Mouse (Mus musculus) liver, embryonic 16.5 days (tissue): ENCODE results near the gene Spic. TPM values are rescaled to one million over a fixed set of nuclear protein-coding genes. Genes with fewer than 3 reads are reported as not detected.

Source experiments
- ATAC-seq: fragments of 200-750 bp; cut with Nextera tagmentation; 2 replicates; pipeline ENCODE4 v1.8.0; 2017; ENCODE audit warnings: low read depth, mild to moderate bottlenecking, moderate number of reproducible peaks, moderate library complexity
- H3K27ac ChIP-seq: fragments of 300-500 bp; sonication (generic); 2 replicates; pipeline ENCODE4 v1.5.1; 2014; ENCODE audit warnings: mild to moderate bottlenecking, low read length
- H3K27me3 ChIP-seq: fragments of 300-500 bp; sonication (generic); 2 replicates; pipeline ENCODE4 v1.6.1; 2014; ENCODE audit warnings: low read depth, low read length, mixed read lengths; ENCODE audit not compliant: control insufficient read depth, insufficient read depth
- H3K36me3 ChIP-seq: fragments of 300-500 bp; sonication (generic); 2 replicates; pipeline ENCODE4 v1.6.1; 2014; ENCODE audit warnings: mild to moderate bottlenecking; ENCODE audit not compliant: control insufficient read depth, insufficient read depth
- H3K4me1 ChIP-seq: fragments of 300-500 bp; sonication (generic); 2 replicates; pipeline ENCODE4 v1.6.1; 2014; ENCODE audit warnings: low read depth, low read length, mixed read lengths; ENCODE audit not compliant: control insufficient read depth
- H3K4me2 ChIP-seq: fragments of 300-500 bp; sonication (generic); 2 replicates; pipeline ENCODE4 v1.6.1; 2014; ENCODE audit warnings: low read depth, low read length, mixed read lengths
- H3K4me3 ChIP-seq: fragments of 300-500 bp; sonication (generic); 2 replicates; pipeline ENCODE4 v1.5.1; 2014; ENCODE audit warnings: low read depth, mild to moderate bottlenecking, low read length
- H3K9ac ChIP-seq: fragments of 300-500 bp; sonication (generic); 2 replicates; pipeline ENCODE4 v1.6.1; 2014; ENCODE audit warnings: low read depth, low read length
- H3K9me3 ChIP-seq: fragments of 300-500 bp; sonication (generic); replicated peaks from 2 replicates; pipeline ENCODE4 v1.6.1; 2016; ENCODE audit warnings: low read length; ENCODE audit not compliant: control insufficient read depth
- WGBS: fragments of 180-500 bp; shearing (Covaris S2); extraction: QIAGEN DNeasy Blood & Tissue Kit; methylation state at CpG from one replicate; pipeline ENCODE4 v1.1.7; 2014; ENCODE audit not compliant: insufficient replicate concordance; 5-methylcytosine and 5-hydroxymethylcytosine counted together
- polyA plus RNA-seq: library from polyadenylated mRNA; unstranded; fragments of >200 nt; fragmentation: Nextera tagmentation; extraction: Ambion mirVana; gene quantifications from 2 replicates; pipeline ENCODE4 v1.2.1, GENCODE M21; 2015

The Spic gene
- polyA plus RNA-seq, 1 experiment from 2014 or later = 11.8 TPM

DNA sequence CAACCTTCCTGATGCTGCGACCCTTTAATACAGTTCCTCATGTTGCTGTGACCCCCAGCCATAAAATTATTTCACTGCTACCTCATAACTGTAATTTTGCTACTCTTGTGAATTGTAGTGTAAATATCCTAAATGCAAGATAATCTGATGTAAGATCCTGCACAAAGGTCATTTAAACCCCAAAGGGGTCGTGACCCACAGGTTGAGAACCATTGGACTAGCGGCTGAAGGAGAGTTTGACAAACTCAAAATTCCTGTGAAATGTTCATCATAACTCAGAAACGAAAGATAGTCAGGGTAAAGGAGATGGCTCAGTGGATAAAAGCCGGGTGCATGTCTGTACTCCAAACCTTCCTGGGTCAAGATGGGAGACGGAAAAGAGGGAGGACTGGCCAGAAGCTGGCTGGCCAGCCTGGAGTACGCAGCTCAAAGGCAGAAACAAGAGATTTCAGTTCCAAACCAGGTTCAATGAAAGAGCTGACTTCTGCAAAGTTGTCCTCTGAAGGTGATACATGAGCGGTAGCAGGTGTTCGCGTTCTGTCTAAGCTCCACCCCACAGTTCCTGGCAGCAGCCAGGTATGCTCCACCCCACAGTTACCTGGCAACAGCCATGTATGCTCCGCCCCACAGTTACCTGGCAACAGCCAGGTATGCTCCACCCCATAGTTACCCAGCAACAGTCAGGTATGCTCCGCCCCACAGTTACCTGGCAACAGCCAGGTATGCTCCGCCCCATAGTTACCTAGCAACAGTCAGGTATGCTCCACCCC lies 32.4 kb upstream of the Spic start:
- Histone ChIP-seq H3K36me3 (no peaks in the 10 kb centered on the region), H3K27ac (no peak overlapping the region), H3K4me3 (no peak overlapping the region), H3K4me1 (no peaks in the 10 kb centered on the region), H3K4me2 (no peak overlapping the region), H3K9me3 (no peaks in the 10 kb centered on the region), H3K27me3 (no peaks in the 10 kb centered on the region), H3K9ac (no peak overlapping the region)
- 49% methylated on average over 13 of the region's 13 CpGs for WGBS
- ATAC-seq = no peak

DNA sequence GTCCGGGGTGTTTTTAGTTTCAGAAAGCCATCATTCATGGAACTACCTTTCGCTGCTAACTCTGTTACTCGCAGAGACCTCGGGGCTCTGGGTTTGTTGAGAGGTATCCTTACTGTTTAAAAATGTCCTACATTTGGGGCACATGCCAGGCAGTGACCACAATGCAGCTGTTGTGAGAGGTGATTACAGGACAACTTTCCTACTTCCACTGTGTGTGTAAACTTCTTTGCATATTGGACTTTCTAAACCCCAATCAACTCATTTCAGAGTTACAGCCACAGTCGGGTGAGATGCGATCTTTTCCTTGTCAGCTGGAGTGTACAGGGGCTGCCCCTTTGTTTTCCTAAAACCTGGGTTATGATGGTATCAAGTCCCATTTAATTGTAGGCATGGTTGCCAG lies 30.8 kb upstream of the Spic start:
- Histone ChIP-seq H3K27me3 (no peaks in the 10 kb centered on the region), H3K9ac (no peak overlapping the region), H3K4me2 (no peak overlapping the region), H3K27ac (no peak overlapping the region), H3K4me3 (no peak overlapping the region), H3K9me3 (no peaks in the 10 kb centered on the region), H3K36me3 (no peaks in the 10 kb centered on the region), H3K4me1 (no peaks in the 10 kb centered on the region)
- WGBS = 65% methylated on average over 6 of the region's 6 CpGs
- no peak for ATAC-seq

DNA sequence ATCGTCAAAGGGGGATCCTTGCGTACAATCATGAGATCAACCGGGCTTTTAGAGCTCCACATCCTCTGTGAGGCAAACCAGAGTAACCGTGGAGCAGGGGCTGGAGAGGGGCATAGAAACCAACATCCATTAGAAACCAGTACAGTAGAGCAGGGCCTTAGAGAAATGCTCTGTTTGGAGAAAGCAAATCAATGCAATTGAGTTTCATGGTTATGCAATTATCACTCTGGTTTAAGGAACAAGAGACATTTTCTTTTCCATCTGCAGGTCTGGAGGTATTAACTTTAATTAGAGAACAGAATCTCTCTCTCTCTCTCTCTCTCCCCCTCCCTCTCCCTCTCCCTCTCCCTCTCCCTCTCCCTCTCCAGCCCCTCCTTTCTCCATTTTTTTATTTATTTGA lies 29.9 kb upstream of the Spic start:
- Histone ChIP-seq H3K4me1 (no peaks in the 10 kb centered on the region), H3K27ac (no peak overlapping the region), H3K4me3 (no peak overlapping the region), H3K36me3 (no peaks in the 10 kb centered on the region), H3K4me2 (no peak overlapping the region), H3K27me3 (no peaks in the 10 kb centered on the region), H3K9ac (no peak overlapping the region), H3K9me3 (no peaks in the 10 kb centered on the region)
- ATAC-seq = no peak
- WGBS = 74% methylated on average over 4 of the region's 4 CpGs

DNA sequence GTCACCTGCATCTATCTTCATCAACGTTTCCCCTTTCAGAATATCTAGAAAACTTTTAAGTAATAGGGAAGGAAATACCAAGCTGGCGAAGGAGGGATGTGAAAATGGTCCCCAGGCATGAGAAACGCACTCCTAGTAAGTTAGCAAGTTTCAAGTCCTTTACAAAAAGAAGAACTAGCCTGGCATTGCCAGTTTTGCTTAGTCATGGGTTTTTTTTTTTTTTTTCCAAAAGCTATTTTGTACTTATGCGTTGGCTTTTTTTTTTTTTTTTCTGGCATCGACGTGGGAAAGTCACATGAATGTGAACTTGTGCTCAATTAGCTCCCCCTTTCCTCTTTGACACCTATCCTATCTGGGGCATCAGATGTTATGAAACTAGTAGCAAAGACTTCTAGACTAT lies 27.5 kb upstream of the Spic start:
- WGBS = 16% methylated on average over 6 of the region's 6 CpGs

DNA sequence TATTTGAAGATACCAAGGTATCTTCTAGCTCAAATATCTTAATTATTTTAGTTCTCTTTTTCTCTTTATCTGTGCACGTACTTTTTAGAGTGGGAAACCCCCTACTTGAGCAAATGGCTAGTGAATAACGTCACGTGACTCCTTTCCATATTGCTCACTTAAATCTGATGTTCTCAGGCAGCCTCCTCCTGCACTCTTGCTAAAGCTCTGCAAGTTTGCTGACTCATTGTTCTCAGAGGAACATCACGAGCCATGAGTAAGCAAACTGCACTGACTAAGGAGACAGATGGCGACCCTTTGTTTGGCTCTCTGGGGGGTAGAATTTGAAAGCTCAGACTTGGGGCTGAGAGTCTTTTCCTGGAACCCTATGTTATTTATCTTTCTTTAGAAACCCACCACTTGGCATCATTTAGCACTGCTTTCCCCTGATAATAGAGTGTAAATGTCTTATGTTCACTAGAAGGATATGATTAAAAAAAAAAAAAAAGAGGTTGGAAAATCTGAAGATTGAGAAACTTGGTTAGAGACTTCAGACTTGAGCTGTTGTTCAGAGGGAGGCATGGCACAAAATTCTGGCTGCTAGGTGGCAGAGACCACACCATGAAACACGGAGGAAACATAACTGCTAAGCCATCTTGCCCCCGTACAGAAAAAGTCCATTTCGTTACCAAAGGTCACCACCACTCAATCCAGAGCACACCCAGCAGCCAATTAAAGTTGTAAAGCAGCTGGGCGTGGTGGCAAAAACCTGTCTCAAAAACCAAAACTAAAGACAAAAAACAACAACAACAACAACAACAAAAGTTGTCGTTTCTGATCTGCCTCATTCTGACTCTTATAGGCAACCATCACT lies 24.1 kb upstream of the Spic start:
- Histone ChIP-seq H3K36me3 (no peaks in the 10 kb centered on the region), H3K9me3 (no peaks in the 10 kb centered on the region), H3K9ac (no peak overlapping the region), H3K4me2 (no peak overlapping the region), H3K4me1 (no peaks in the 10 kb centered on the region), H3K4me3 (no peak overlapping the region), H3K27me3 (no peaks in the 10 kb centered on the region), H3K27ac (no peak overlapping the region)
- 42% methylated on average over 10 of the region's 10 CpGs for WGBS
- no peak for ATAC-seq

More for the DNA sequence above, 27.5 kb upstream of the Spic start:
- Histone ChIP-seq H3K27me3 (no peaks in the 10 kb centered on the region), H3K27ac (no peak overlapping the region), H3K4me2 (no peak overlapping the region), H3K4me1 (no peaks in the 10 kb centered on the region), H3K9ac (no peak overlapping the region), H3K4me3 (no peak overlapping the region), H3K9me3 (no peaks in the 10 kb centered on the region), H3K36me3 (no peaks in the 10 kb centered on the region)
- no peak for ATAC-seq

DNA sequence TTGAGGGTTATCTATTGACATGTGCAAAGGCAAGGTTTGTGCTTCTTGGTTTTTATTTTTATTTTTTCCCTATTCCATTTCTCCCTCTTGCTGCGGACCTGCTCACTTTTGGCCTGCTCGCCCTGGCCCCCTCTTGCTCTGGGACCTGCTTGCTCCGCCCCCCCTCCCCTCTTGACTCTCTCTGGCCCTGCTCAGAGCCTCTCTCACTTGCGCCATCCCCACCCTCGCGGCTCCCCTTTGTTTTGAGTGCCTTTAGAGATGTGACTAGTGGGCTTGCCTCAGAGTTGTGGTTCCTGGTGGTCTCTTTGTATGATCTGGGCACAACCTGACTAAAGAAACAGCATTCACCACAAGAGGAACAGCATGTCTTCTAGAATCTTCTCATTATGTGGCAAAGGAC lies 16.1 kb upstream of the Spic start:
- no peaks in the 10 kb centered on the region for H3K4me1 ChIP-seq
- H3K36me3 ChIP-seq = no peaks in the 10 kb centered on the region
- WGBS = 63% methylated on average over 6 of the region's 6 CpGs
- no peaks in the 10 kb centered on the region for H3K9me3 ChIP-seq
- no peak overlapping the region for H3K9ac ChIP-seq
- no peak overlapping the region for H3K27ac ChIP-seq
- ATAC-seq = no peak
- H3K4me3 ChIP-seq = no peak overlapping the region
- no peaks in the 10 kb centered on the region for H3K27me3 ChIP-seq
- no peak overlapping the region for H3K4me2 ChIP-seq

DNA sequence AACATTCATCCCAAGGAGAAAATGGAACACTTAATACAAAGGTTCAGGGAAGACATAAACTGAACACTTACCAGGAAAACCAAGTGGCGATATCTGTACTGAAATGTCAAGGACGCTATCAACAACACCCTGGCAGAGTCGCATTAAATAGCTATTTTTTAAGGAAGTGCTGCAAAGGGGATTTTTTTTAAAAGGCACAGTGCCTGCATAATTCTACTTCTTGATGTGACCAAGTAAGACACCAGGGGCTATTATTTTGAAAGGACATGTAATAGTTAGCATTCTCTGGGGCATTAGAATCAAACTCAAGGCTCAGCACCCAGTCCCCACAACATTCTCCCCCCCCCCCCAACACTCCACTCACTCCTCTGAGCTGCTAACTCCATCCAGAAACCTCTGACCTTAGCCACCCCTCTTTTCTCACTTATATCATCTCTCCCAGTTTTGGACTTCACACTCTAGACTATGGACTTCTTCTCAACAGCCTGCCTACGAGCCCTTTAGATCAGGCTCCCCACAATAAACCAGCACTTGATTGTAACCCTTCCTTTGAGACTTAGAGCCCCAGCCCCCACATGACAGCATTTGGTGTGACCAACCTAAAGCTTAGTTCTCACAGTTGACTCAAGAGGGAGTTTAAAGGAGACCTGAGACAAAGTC lies 1.8 kb downstream of the Spic start:
- Histone ChIP-seq H3K4me3 (no peak overlapping the region), H3K4me2 (no peak overlapping the region), H3K36me3 (no peaks in the 10 kb centered on the region), H3K9ac (no peak overlapping the region), H3K27me3 (no peaks in the 10 kb centered on the region), H3K9me3 (no peaks in the 10 kb centered on the region), H3K27ac (no peak overlapping the region), H3K4me1 (no peaks in the 10 kb centered on the region)
- peak; percentile 30 for ATAC-seq
- 43% methylated on average over 4 of the region's 4 CpGs for WGBS

DNA sequence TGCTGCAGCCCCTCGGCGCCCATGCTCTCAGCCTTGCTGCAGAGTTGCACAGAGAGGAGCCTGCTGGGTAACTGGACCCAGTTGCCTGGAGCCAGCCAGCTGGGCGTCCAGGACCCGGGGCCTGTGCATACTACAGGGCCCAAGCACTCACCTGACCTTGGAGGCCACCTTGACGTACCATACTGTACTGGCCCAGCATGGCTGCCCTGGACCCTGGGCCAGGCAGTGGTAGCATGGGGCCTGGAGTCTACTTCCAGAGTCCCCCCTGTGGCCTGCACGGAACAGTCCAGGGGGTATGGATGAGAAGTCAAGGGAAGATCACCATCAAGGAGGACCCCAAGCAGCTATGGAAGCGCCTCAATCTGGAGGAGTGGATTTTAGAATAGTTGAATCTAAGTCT lies 12.0 kb downstream of the Spic start:
- no peak for ATAC-seq
- Histone ChIP-seq H3K4me3 (no peak overlapping the region), H3K27me3 (no peaks in the 10 kb centered on the region), H3K9me3 (no peaks in the 10 kb centered on the region), H3K36me3 (no peaks in the 10 kb centered on the region), H3K9ac (no peak overlapping the region), H3K27ac (no peak overlapping the region), H3K4me2 (no peak overlapping the region), H3K4me1 (no peaks in the 10 kb centered on the region)
- WGBS = 67% methylated on average over 7 of the region's 7 CpGs

DNA sequence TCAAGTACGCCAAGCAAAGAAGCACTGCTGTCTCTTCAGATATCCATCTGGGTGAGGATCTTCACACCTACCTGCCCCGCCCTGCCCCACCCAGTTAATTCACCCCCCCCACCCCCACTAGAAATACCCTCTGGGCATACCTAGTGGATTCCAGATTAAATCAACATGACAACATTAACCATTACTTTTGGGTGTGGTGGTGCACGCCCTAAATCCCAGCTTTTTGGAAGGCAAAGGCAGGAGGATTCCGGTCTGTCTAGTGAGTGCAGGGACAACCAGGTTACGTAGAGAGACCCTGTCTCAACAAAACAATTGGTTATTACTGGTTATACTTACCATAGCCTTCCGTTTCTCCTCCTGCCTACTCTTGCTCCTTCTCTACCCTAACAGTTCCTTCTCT lies 12.7 kb downstream of the Spic start:
- no peaks in the 10 kb centered on the region for H3K9me3 ChIP-seq
- H3K4me2 ChIP-seq = no peak overlapping the region
- no peaks in the 10 kb centered on the region for H3K27me3 ChIP-seq
- H3K36me3 ChIP-seq = no peaks in the 10 kb centered on the region
- no peak for ATAC-seq
- no peak overlapping the region for H3K9ac ChIP-seq
- no peak overlapping the region for H3K4me3 ChIP-seq
- no peaks in the 10 kb centered on the region for H3K4me1 ChIP-seq
- 67% methylated on average over 6 of the region's 6 CpGs for whole genome bisulfite sequencing
- no peak overlapping the region for H3K27ac ChIP-seq
